Mouse (Mus musculus) adrenal gland, adult 18-20 months (tissue): ENCODE data around the gene Retreg1. TPM values are rescaled to one million over a fixed set of nuclear protein-coding genes. Genes with fewer than 3 reads are reported as not detected.
A peak's percentile ranks its signal among the peaks of the same experiment; 100 is the strongest.
"Not testable (repeated sequence)": the region's sequence is repeated elsewhere in the genome, so short reads cannot be mapped to it uniquely, and the experiment has no call there.

Source experiments
- DNase-seq, 2 experiments: peaks; one replicate each; pipeline ENCODE4 v3.0.0; 2021 to 2022; ENCODE audit warnings: low spot score in 2 of 2
- microRNA-seq, 2 experiments: library from miRNA; unstranded; fragments of <30 nt; microRNA quantifications; one replicate each; pipeline ENCODE4 v1.2.0; 2021; ENCODE audit warnings: borderline number of aligned reads in 2 of 2
- total RNA-seq, 2 experiments: library from RNA; stranded (reverse); gene quantifications; 1 replicate in 1 of 2; 2 replicates in 1 of 2; pipeline ENCODE4 v1.2.3; 2021

Retreg1 gene
- total RNA-seq, 2 experiments from 2014 or later = 20.9 to 47.3 TPM

DNA sequence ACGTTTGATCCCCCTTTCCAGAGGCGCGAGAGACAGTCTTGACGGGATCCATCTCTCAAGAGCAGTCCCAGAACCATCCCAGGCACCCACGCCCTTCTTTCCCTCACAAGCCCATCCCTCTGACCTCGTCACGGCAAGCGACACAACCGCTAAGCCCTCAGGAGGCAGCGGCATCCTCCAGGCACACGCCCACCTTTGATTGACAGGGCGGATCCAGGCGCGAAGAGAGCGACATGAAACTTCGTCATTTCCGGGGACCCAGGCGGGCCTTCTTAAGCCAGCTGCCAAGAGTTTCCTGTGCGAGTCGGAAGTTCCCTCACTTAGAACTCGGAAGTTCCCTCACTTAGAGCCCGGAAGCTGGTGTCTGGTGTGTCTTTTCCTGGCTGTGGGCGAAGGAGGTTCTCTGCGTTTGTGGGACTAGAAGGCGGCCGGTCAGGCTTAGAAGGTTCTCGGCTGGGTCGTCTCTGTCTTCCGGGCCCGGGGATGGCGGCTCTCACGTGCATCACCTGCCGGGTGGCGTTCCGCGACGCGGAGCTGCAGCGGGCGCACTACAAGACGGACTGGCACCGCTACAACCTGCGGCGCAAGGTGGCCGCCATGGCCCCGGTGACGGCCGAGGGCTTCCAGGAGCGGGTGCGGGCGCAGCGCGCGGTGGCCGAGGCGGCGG is 141.2 kb downstream of the Retreg1 start, which contains the start of gene Zfp622:
TSS of gene Zfp622 (plus strand) at position 300 of the 667 bp plus-strand sequence.
- DNase-seq = peak; percentile 84

DNA sequence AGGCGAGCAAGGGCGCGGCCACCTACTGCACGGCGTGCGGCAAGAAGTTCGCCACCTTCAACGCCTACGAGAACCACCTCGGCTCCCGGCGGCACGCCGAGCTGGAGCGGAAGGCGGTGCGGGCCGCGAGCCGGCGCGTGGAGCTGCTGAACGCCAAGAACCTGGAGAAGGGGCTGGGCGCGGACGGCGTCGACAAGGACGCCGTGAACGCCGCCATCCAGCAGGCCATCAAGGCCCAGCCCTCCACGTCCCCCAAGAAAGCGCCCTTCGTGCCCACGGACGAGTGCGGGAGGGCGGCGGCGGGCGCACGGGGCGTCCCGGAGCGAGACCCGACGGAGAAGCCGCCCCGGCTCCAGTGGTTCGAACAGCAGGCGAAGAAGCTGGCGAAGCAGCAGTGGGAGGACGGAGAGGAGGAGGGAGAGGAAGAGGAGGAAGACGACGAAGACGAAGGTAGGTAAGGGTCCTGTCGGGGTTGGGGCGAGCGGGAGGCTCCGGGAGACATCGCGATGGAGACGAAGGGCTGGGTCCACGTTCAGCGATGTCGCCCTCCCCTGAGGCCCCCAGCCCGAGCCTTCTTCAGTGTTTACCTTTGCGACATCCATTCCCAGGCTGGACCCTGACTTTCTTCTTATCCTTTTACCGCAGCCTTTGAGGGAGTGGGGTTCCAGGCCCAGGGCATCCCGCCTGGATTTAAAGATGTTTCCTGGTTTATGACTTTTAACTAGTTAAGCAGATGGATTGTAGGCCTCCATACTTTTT is 141.9 kb downstream of the Retreg1 start:
- peak in 1 of 2 experiments; percentile 31 for DNase-seq

DNA sequence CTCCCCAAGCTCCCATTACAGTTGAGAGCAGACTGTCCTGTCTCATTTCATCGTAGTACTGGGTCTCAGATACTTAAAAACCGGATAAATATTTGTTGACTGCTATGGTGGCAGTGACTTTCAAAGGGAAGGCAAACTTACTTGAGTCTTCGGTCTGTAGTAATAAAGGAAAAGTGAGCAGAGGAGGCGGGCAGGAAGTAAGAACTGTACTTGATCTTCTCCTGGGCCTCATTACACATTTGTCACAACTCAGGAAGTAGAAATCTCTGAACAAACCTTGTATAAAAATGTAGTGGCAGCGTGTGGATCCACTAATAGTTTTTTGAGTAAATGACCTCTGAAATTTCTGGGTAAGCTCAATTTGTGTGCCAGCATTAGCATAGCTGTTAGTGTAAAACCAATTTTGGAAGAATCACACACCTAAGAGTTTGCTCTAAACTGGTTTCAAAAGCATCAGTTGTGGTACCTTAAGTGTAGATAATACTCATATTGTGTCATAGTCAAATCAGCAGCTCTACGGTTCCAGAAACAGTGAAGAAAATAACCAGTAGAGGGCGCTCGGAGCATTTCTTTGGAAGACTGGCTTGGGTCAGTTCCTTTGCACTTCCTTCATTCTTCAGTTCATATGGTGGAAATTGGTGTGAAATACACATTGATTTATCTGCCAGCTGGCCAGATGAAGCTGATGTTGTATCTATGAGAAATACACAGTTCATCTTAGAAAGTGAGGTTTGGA is 150.2 kb downstream of the Retreg1 start:
- peak; percentile 31 to 67 for DNase-seq

DNA sequence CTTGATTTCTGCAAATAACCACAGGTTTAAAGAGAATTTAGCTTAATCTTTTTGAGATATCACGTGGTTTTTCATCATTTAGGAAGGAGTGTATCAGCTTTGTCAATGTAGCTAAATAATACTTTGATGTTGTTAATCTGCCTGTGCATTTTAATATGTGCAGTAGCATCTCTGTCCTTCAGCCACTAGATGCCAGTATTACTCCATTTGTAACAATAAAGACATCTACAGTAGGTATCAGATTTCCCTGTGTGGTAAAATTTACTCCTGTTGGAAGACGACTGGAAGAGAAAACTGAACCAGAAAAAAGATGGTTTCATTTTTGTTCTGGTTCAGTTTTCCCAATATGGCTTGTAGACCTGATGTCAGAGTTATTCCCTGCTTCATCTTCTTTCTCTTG is 152.5 kb downstream of the Retreg1 start:
- DNase-seq = no peak

DNA sequence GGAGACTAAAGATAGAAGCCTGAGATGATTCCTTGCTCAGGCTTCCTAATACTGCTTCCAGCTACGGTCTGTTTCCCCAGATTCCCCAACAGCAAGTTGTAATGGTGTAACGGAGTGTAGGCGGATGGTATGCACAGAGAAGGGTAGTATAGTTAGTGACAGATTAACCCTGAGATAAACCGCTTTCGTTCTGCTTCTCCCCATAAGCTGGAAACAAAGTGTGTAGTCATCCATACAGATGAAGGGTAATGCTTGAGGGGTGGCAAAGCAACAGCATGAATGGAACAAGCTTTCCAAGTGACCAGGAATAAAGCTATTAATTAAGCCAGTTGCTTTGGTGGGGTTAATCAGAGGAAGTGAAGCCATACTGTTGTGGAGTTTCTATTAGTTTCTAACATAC is 156.6 kb downstream of the Retreg1 start:
- DNase-seq = not testable (repeated sequence)

DNA sequence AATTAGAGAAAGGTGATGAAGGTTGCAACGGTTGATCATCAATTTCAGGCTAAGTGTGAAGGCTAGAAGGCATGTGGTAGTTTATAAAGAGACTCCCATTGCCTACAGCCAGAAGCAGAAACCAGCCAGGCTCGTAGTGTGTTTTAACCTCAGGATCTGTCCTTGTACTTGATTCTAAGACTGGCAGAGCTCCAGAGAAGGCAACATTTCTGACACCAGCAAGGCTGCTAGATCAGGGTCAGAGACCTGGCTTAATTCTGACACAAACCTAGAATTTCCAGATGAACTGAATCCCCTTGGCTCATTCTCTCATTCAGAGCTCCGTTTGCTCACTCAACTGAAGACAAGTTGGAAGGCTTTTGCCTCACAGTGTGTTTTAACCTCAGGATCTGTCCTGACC is 165.6 kb downstream of the Retreg1 start:
- DNase-seq = no peak

DNA sequence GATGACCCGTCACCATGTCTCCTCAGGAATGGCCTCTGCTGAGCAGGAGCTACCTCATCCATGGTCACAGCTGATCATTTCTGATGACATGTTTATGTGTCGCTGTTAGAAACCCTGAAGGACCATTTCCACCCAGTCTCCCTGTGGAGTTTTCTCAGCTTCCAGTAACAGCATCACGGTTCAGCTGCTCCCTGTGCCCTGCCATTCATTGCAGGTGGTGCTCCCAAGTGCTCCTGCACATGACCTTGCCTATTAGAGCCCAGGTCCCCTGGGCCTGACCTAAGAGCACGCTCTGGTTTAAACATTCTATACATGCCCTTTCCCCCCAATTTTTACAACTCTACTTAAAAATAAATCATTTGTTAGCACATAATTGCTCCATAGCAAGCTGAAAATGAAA is 169.9 kb downstream of the Retreg1 start:
- DNase-seq = no peak

DNA sequence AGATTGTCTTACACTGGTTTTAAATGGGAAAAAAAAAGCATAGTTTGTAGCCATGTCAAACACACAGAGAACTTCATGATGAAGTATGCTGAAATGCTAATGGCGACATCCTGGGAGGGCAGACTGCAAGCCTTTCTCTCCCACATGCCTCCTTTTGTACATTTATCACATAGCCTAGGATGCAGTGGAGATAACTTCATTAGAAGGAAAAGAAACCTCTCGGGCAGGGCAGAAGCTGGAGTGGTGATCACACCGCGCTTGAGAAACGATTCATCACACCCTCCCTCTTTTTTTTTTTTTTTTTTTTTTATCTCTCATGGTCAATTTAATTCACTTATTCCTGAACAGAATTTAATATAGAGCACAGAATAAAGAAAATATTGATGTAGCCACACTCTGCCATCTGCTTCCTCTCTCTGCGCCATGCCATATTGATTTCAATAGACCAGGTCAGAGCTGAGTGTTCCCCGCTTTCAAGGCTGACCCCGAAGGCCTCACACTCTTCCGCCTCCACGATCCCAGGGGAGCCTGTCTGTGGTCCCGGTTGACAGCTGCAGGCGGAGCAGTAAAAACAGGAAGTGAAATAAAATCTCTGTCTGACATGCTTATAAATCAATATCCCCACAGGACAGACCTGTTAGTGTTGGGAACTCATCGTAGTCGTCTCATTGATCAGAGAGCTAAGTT is 173.1 kb downstream of the Retreg1 start:
- peak in 1 of 2 experiments; percentile 13 for DNase-seq

DNA sequence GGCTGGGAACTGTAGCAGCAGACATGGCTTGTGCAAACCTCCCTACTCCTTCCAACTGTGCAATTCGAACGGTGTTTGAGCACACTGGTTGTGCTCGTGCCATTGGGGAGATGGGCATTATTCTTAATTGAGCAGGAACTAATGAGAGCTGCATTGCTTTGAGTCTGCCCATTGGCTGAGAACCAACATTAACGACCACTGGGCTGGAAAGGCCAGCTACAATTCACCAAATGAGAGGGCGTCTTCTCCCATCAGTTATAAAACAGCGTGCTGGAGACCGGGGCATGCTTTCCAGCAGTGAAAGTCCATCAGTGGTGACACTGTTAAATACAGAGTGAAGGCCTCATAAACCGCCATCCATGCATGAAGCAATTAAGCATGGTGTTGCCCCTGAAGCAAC is 178.7 kb downstream of the Retreg1 start:
- DNase-seq = no peak

DNA sequence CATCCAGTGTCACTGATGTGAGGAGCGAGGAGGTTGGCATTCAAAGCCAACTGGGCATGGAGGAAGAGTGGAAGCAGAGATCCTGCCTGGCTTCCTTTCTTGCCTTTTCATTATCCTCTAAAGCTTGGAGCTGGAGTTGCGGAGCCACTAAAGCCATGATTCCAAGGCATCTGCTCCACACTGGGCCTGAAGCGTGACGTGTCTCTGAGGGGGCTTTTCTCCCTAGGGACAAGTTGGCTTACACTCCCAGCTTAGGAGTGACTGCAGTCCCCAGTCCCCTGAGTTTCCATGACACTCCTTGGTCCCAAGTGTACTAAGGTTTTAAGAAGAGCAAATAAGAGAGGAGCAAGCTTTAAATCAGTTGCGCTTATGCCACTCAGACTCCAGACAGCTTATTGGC is 179.7 kb downstream of the Retreg1 start:
- no peak for DNase-seq

Small RNA genes within 50 kb of the gene (microRNA-seq; reads per million reads assigned to microRNA genes)
- 0.95 to 1.2 reads per million in 2 experiments for gene Mir7212

Other genes with a start within 250 kb of the Retreg1 start
- gene Myo10, start 220.7 kb upstream of the Retreg1 start, total RNA-seq = 10 to 100 TPM; 79.9 to 80.3 TPM
- 10 to 100 TPM; 36.6 to 40.5 TPM for gene Zfp622, start 141.2 kb downstream of the Retreg1 start, total RNA-seq